Mouse (Mus musculus): Measurements from ENCODE around the gene Mesd.

- TF ChIP-seq CTCF (IDR thresholded peaks at IDR 0.05; ENCODE audit: borderline replicate concordance, insufficient read depth, low read depth, low read length), result no peak
- no peak for TF ChIP-seq POLR2A (IDR thresholded peaks at IDR 0.05; ENCODE audit: borderline replicate concordance, insufficient read depth, low read length)
These were observed 36.0 kb downstream of the Mesd start for GRCm38 (mm10) chr7:83920241-83920640.

All from cerebellum, adult 2 months (tissue).